Mouse (Mus musculus) megakaryocyte, embryonic 14.5 days (primary cell): ENCODE measurements around the gene Cd163. TPM values are rescaled to one million over a fixed set of nuclear protein-coding genes. Genes with fewer than 3 reads are reported as not detected.

Experiments used
- H3K27me3 ChIP-seq: replicated peaks from 2 replicates; pipeline ENCODE3; 2012; ENCODE audit warnings: inconsistent platforms
- H3K36me3 ChIP-seq: replicated peaks from 2 replicates; pipeline ENCODE3; 2012; ENCODE audit warnings: low read length, inconsistent platforms, mixed read lengths
- H3K4me1 ChIP-seq: 2 replicates; pipeline ENCODE4 v1.6.1; 2012; ENCODE audit warnings: inconsistent platforms
- H3K4me3 ChIP-seq: replicated peaks from 2 replicates; pipeline ENCODE3; 2012; ENCODE audit warnings: moderate library complexity, mild to moderate bottlenecking, inconsistent platforms
- H3K9me3 ChIP-seq: 2 replicates; pipeline ENCODE4 v1.6.1; 2012; ENCODE audit warnings: inconsistent platforms
- FLI1 ChIP-seq: IDR thresholded peaks from 2 replicates; pipeline ENCODE4 v1.6.1; 2012; ENCODE audit warnings: low read length, inconsistent platforms, mixed read lengths
- GATA1 ChIP-seq: IDR thresholded peaks from 3 replicates; pipeline ENCODE4 v1.6.1; 2012; ENCODE audit warnings: mixed read lengths, low read length, inconsistent platforms, borderline replicate concordance
- polyA plus RNA-seq: library from polyadenylated mRNA; stranded (reverse); fragments of >175 nt; gene quantifications from 2 replicates; pipeline ENCODE4 v1.2.3, GENCODE M21; 2012; ENCODE audit warnings: low replicate concordance; ENCODE audit not compliant: insufficient read depth

The Cd163 gene
- polyA plus RNA-seq, 1 experiment = not detected

DNA sequence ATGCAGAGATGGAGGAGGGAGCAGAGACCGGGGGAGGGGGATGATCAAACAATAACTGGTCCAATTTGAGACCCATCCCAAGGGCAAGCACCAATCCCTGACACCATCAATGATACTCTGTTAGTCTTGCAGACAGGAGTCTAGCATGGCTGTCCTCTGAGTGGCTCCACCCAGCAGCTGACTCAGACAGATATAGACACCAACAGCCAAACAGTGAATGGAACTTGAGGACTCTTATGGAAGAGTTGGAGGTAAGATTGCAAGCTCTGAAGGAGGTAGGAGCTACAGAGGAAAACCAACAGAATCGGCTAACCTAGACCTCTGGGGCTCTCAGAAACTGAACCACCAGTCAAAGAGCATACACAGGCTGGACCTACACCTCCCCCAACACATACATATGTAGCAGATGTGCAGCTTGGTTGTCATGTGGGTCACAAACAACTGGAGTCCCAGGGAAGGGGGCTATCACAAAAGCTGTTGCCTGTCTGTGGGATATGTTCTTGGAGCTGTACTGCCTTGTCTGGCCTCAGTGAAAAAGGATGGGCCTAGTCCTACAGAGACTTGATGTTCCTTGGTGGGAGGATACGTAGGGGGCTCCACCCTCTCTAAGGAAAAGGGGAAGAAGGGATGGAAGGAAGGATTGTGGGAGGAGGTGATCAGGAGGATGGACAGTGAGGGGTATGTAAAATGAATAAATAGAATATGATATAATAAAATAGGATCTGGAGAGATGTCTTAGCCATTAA is 2.8 kb upstream of the Cd163 start:
- peaks cover 9% of the 10 kb centered on the region for H3K9me3 ChIP-seq
- no peaks in the 10 kb centered on the region for H3K4me1 ChIP-seq
- H3K27me3 ChIP-seq = peaks cover 6% of the 10 kb centered on the region
- TF ChIP-seq GATA1 (no peak), FLI1 (no peak)
- no peaks in the 10 kb centered on the region for H3K36me3 ChIP-seq
- no peak overlapping the region for H3K4me3 ChIP-seq

- H3K4me1 ChIP-seq = no peaks in the 10 kb centered on the region
- TF ChIP-seq GATA1 = no peak
- peaks cover 4% of the 10 kb centered on the region; the same call in 1 of the 2 replicates for H3K9me3 ChIP-seq
- H3K27me3 ChIP-seq = no peaks in the 10 kb centered on the region
- H3K36me3 ChIP-seq = no peaks in the 10 kb centered on the region
- no peak overlapping the region for H3K4me3 ChIP-seq
Observed at GRCm38 (mm10) chr6:124308935-124309334, 4.5 kb downstream of the Cd163 start.

DNA sequence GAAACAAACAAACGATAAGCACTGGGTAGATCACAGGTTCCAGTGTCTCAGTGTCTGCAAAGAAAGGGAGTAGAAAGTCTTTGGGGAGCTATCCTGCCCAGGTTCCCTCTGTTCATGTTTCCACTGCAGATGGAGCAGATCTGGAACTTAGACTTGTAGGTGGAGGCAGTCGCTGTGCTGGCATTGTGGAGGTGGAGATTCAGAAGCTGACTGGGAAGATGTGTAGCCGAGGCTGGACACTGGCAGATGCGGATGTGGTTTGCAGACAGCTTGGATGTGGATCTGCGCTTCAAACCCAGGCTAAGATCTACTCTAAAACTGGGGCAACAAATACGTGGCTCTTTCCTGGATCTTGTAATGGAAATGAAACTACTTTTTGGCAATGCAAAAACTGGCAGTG is 7.8 kb downstream of the Cd163 start:
- TF ChIP-seq GATA1 (no peak), FLI1 (no peak)
- Histone ChIP-seq H3K4me1 (no peaks in the 10 kb centered on the region), H3K36me3 (no peaks in the 10 kb centered on the region), H3K9me3 (peaks cover 4% of the 10 kb centered on the region; the same call in 1 of the 2 replicates), H3K4me3 (no peak overlapping the region), H3K27me3 (peaks cover 1% of the 10 kb centered on the region)

GRCm38 (mm10) chr6:124320371-124320770 is 15.9 kb downstream of the Cd163 start:
- H3K4me1 ChIP-seq = no peaks in the 10 kb centered on the region
- peak overlapping the region; percentile 28 for H3K4me3 ChIP-seq
- H3K27me3 ChIP-seq = peaks cover 7% of the 10 kb centered on the region

DNA sequence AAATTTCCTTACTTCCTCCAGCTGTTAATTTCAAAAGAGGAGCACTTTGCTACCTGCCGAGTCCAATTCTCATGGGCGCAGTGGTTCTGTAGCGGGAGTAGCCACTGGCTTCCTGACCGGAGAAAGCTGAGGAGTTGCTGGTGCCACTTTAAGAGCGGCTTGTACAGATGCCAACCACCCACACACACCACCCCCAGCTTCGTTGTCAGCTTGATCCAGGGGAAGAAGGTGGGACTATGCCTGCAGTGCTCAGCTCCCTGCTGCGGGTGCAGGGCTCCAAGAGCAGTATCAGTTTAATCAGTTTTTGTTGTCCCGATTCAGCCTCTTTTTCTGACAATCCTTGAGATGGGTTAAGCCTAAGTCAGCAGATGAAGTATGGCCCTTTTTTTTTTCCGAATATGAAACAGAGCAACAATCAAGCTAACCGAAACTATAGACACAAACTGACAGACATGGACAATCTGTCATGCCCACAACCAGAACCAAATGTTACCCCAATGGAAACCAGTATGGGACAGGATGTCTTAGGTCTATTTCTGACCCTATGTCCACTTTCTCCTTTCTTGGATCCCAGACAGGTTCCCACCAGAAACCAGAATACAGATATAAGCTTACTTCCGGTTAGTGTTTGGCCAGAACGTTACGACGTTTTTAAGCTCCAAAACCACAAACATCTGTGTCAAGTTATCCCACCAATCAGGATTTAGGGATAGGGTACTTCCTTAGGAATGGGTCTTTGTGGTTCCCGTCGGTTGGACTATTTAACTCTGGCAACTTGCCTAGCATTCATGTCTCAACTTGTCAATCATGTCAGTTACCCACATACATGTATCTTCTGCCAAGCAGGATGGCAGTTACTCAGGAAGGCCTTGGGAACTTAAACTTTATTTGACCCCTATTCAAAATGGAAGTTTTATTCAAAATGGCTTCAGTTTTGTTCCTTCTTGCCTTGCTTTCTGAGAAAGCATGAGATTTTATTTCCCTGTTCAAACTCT is 17.3 kb downstream of the Cd163 start:
- Histone ChIP-seq H3K27me3 (peaks cover 7% of the 10 kb centered on the region), H3K9me3 (no peaks in the 10 kb centered on the region), H3K4me1 (no peaks in the 10 kb centered on the region), H3K36me3 (no peaks in the 10 kb centered on the region), H3K4me3 (peak overlapping the region; percentile 57)
- no peak for TF ChIP-seq FLI1
- no peak for TF ChIP-seq GATA1

More at GRCm38 (mm10) chr6:124320371-124320770, 15.9 kb downstream of the Cd163 start:
- Histone ChIP-seq H3K9me3 (no peaks in the 10 kb centered on the region), H3K36me3 (no peaks in the 10 kb centered on the region)
- TF ChIP-seq FLI1 = no peak
- no peak for TF ChIP-seq GATA1

- no peaks in the 10 kb centered on the region for H3K9me3 ChIP-seq
- TF ChIP-seq FLI1 (no peak), GATA1 (no peak)
Observed at GRCm38 (mm10) chr6:124328394-124328991, 24.0 kb downstream of the Cd163 start.

GRCm38 (mm10) chr6:124329622-124330021 is 25.2 kb downstream of the Cd163 start:
- H3K27me3 ChIP-seq = peaks cover 2% of the 10 kb centered on the region
- no peaks in the 10 kb centered on the region for H3K4me1 ChIP-seq
- TF ChIP-seq GATA1 = no peak
- no peaks in the 10 kb centered on the region for H3K9me3 ChIP-seq
- no peak overlapping the region for H3K4me3 ChIP-seq
- no peaks in the 10 kb centered on the region for H3K36me3 ChIP-seq

More at GRCm38 (mm10) chr6:124328394-124328991, 24.0 kb downstream of the Cd163 start:
- Histone ChIP-seq H3K4me3 (no peak overlapping the region), H3K4me1 (no peaks in the 10 kb centered on the region), H3K27me3 (peaks cover 3% of the 10 kb centered on the region), H3K36me3 (no peaks in the 10 kb centered on the region)

DNA sequence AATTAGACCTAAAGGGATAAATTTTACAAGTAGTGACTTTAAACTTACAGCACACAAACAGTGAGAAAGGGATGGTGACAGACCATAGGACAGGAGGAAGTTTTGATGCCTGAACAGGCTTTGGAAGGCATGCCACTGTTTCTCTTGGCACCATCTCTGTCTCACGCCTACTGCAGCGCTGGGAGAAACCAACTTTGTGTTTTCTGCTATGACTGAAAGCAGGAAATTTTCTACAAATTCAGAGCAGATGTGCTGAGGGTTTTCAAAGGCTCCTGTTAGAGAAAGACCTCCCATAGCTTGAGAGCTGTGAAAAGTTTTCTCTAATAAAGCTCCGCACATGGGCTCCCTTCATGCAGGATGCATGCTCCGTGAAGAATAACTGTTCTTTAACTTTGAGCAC is 40.6 kb downstream of the Cd163 start:
- no peaks in the 10 kb centered on the region for H3K36me3 ChIP-seq
- H3K9me3 ChIP-seq = peaks cover 8% of the 10 kb centered on the region
- peaks cover 16% of the 10 kb centered on the region for H3K27me3 ChIP-seq
- H3K4me3 ChIP-seq = no peak overlapping the region
- H3K4me1 ChIP-seq = no peaks in the 10 kb centered on the region
- TF ChIP-seq GATA1 = no peak
- no peak for TF ChIP-seq FLI1

DNA sequence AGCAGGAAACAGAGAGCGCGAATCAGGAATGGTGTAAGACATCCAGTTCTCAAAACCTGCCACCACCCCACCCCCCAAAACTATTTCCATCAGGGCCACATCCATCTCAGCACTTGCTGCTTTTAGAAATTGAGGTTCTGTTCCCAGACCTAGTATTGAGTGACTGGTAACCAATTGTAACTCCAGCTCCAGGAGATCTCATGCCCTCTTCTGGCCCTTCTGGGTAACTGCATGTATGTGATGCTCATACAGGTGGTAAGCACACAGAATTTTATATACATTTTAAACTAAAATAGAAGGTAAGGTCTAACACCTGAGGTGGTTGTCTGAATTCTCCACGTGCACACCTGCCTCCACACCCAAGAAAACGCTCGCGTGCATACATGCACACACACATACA is 42.2 kb downstream of the Cd163 start:
- Histone ChIP-seq H3K36me3 (no peaks in the 10 kb centered on the region), H3K4me1 (peaks cover 5% of the 10 kb centered on the region; the same call in 1 of the 2 replicates), H3K27me3 (peaks cover 25% of the 10 kb centered on the region), H3K4me3 (no peak overlapping the region), H3K9me3 (peaks cover 18% of the 10 kb centered on the region)
- TF ChIP-seq GATA1 = no peak
- TF ChIP-seq FLI1 = no peak
